Mouse (Mus musculus) frontal cortex, adult 2 months (tissue): Measurements from ENCODE around the gene Tmem182. TPM values are rescaled to one million over a fixed set of nuclear protein-coding genes. Genes with fewer than 3 reads are reported as not detected.
A peak's percentile ranks its signal among the peaks of the same experiment; 100 is the strongest.

ENCODE experiments used
- DNase-seq, 2 experiments: peaks; one replicate each; pipeline ENCODE4 v3.0.0; 2022; ENCODE audit warnings: low spot score in 1 of 2; ENCODE audit errors: extremely low spot score in 1 of 2
- polyA plus RNA-seq: library from polyadenylated mRNA; depleted of rRNA; stranded (reverse); fragments of >200 nt; gene quantifications from 2 replicates; pipeline ENCODE4 v1.2.3, GENCODE M21; 2012; rRNA removed

Gene Tmem182
- polyA plus RNA-seq, result 0.64 and 0.84 TPM in 2 replicates

GRCm38 (mm10) chr1:40805351-40805750 lies at the start of gene Tmem182:
Gene Tmem182 (plus strand): TSS chr1:40805601.
- DNase-seq, result no peak

GRCm38 (mm10) chr1:40759751-40760445 lies 45.5 kb upstream of the Tmem182 start:
- DNase-seq, result no peak

- no peak for DNase-seq
These were observed 41.4 kb upstream of the Tmem182 start for GRCm38 (mm10) chr1:40764042-40764441.

- no peak for DNase-seq
These were observed 40.6 kb upstream of the Tmem182 start for GRCm38 (mm10) chr1:40764701-40765275.

GRCm38 (mm10) chr1:40765521-40765920 lies 39.9 kb upstream of the Tmem182 start:
- DNase-seq, result no peak

GRCm38 (mm10) chr1:40767588-40767987 lies 37.8 kb upstream of the Tmem182 start:
- no peak for DNase-seq

- peak; percentile 14 to 60 for DNase-seq
These were observed 36.8 kb upstream of the Tmem182 start for GRCm38 (mm10) chr1:40768606-40769005.

GRCm38 (mm10) chr1:40769331-40769894 lies 36.0 kb upstream of the Tmem182 start:
- no peak for DNase-seq

- no peak for DNase-seq
These were observed 34.0 kb upstream of the Tmem182 start for GRCm38 (mm10) chr1:40771196-40771970.

- no peak for DNase-seq
These were observed 32.2 kb upstream of the Tmem182 start for GRCm38 (mm10) chr1:40773234-40773633.

- DNase-seq, result no peak
These were observed 31.4 kb upstream of the Tmem182 start for GRCm38 (mm10) chr1:40774040-40774439.

- DNase-seq, result no peak
These were observed 29.3 kb upstream of the Tmem182 start for GRCm38 (mm10) chr1:40776102-40776501.

GRCm38 (mm10) chr1:40776763-40777162 lies 28.6 kb upstream of the Tmem182 start:
- no peak for DNase-seq

GRCm38 (mm10) chr1:40783450-40783849 lies 22.0 kb upstream of the Tmem182 start:
- no peak for DNase-seq

GRCm38 (mm10) chr1:40784306-40784705 lies 21.1 kb upstream of the Tmem182 start:
- no peak for DNase-seq

- DNase-seq, result no peak
These were observed 19.4 kb upstream of the Tmem182 start for GRCm38 (mm10) chr1:40785876-40786445.

GRCm38 (mm10) chr1:40788956-40789355 lies 16.4 kb upstream of the Tmem182 start:
- DNase-seq, result no peak

GRCm38 (mm10) chr1:40789666-40790233 lies 15.7 kb upstream of the Tmem182 start:
- no peak for DNase-seq

GRCm38 (mm10) chr1:40790324-40791141 lies 14.9 kb upstream of the Tmem182 start, which contains the start of gene Mfsd9:
Gene Mfsd9 (minus strand): TSS chr1:40790687.
- DNase-seq, result peak; percentile 58 to 91

GRCm38 (mm10) chr1:40795508-40795907 lies 9.9 kb upstream of the Tmem182 start:
- DNase-seq, result no peak
